Mouse (Mus musculus) spleen, adult 2 months (tissue): ENCODE results near the gene Cd300ld5. TPM values are rescaled to one million over a fixed set of nuclear protein-coding genes. Genes with fewer than 3 reads are reported as not detected.

ENCODE experiments used
- DNase-seq, 2 experiments: peaks; one replicate each; pipeline versions ENCODE4 v3.0.0 to v3.0.0-alpha.2; 2012 to 2021; ENCODE audit warnings: low spot score in 2 of 2, low read depth in 1 of 2
- H3K27ac ChIP-seq: fragments of 200-500 bp; 2 replicates; pipeline ENCODE4 v1.5.1; 2012; ENCODE audit warnings: low read length, inconsistent platforms; ENCODE audit not compliant: insufficient read depth
- H3K27me3 ChIP-seq: fragments of 200-500 bp; 2 replicates; pipeline ENCODE4 v1.6.1; 2012; ENCODE audit warnings: mild to moderate bottlenecking, moderate library complexity, low read length, inconsistent platforms; ENCODE audit not compliant: control insufficient read depth, insufficient read depth
- H3K36me3 ChIP-seq: fragments of 200-500 bp; 2 replicates; pipeline ENCODE4 v1.6.1; 2012; ENCODE audit warnings: mild to moderate bottlenecking, low read length, inconsistent platforms; ENCODE audit not compliant: control insufficient read depth, insufficient read depth
- H3K4me1 ChIP-seq: fragments of 200-500 bp; 2 replicates; pipeline ENCODE4 v1.6.1; 2011; ENCODE audit warnings: inconsistent platforms; ENCODE audit not compliant: control insufficient read depth, insufficient read depth, insufficient read length
- H3K4me3 ChIP-seq: fragments of 200-500 bp; 2 replicates; pipeline ENCODE4 v1.5.1; 2011; ENCODE audit warnings: mild to moderate bottlenecking, inconsistent platforms; ENCODE audit not compliant: insufficient read depth, insufficient read length; ENCODE audit errors: extremely low read depth
- CTCF ChIP-seq: fragments of 200-500 bp; IDR thresholded peaks from 2 replicates; pipeline ENCODE4 v1.5.1; 2011; ENCODE audit warnings: mild to moderate bottlenecking, inconsistent platforms; ENCODE audit not compliant: insufficient read depth, insufficient read length, insufficient replicate concordance; ENCODE audit errors: extremely low read depth
- POLR2A ChIP-seq: fragments of 200-500 bp; IDR thresholded peaks from 2 replicates; pipeline ENCODE4 v1.6.1; 2011; ENCODE audit warnings: low read depth, low read length, inconsistent platforms
- WGBS: fragments of 180-500 bp; shearing (Covaris S2); methylation state at CpG from one replicate; pipeline ENCODE4 v1.1.7; 2018; 5-methylcytosine and 5-hydroxymethylcytosine counted together
- polyA plus RNA-seq: library from polyadenylated mRNA; depleted of rRNA; stranded (reverse); fragments of >200 nt; gene quantifications from 2 replicates; pipeline ENCODE4 v1.2.3, GENCODE M21; 2012; rRNA removed

Gene Cd300ld5
- polyA plus RNA-seq, 1 experiment = 5.5 TPM

- no peak for DNase-seq
- no peaks in the 10 kb centered on the region for H3K27me3 ChIP-seq
- TF ChIP-seq CTCF (no peak), POLR2A (no peak)
- no peaks in the 10 kb centered on the region for H3K36me3 ChIP-seq
- H3K4me1 ChIP-seq = no peaks in the 10 kb centered on the region
- 55% methylated on average over 4 of the region's 4 CpGs for WGBS
- H3K27ac ChIP-seq = no peak overlapping the region
- no peak overlapping the region for H3K4me3 ChIP-seq
These were observed 55.7 kb downstream of the Cd300ld5 start for GRCm38 (mm10) chr11:114981866-114982265.

Other genes starting within 250 kb of the Cd300ld5 start
- gene Btbd17, start 241.8 kb downstream of the Cd300ld5 start, polyA plus RNA-seq = 0.14 and 0.18 TPM in 2 replicates
- not detected in 2 replicates for gene Gpr142, start 238.8 kb downstream of the Cd300ld5 start, polyA plus RNA-seq
- gene Gprc5c, start 186.6 kb downstream of the Cd300ld5 start, polyA plus RNA-seq = 9.3 and 9.5 TPM in 2 replicates
- gene Cd300a, start 147.7 kb downstream of the Cd300ld5 start, polyA plus RNA-seq = 11.6 and 12.5 TPM in 2 replicates
- 3.1 and 5.3 TPM in 2 replicates for gene Cd300lb, start 103.4 kb downstream of the Cd300ld5 start, polyA plus RNA-seq
- 5.8 and 10.8 TPM in 2 replicates for gene Cd300c, start 68.6 kb downstream of the Cd300ld5 start, polyA plus RNA-seq
- gene Cd300ld, start 47.8 kb downstream of the Cd300ld5 start, polyA plus RNA-seq = 3.3 and 5.5 TPM in 2 replicates
- gene Cd300c2, start 35.9 kb downstream of the Cd300ld5 start, polyA plus RNA-seq = 26.0 and 32.8 TPM in 2 replicates
- gene Cd300ld2, start 21.6 kb downstream of the Cd300ld5 start, polyA plus RNA-seq = 0.20 and 0.27 TPM in 2 replicates
- gene Cd300ld4, start 10.8 kb downstream of the Cd300ld5 start, polyA plus RNA-seq = 0.93 and 1.3 TPM in 2 replicates
- gene Cd300ld3, start 10.6 kb upstream of the Cd300ld5 start, polyA plus RNA-seq = 13.1 and 29.1 TPM in 2 replicates
- gene Cd300e, start 24.4 kb upstream of the Cd300ld5 start, polyA plus RNA-seq = 4.6 and 4.7 TPM in 2 replicates
- gene Rab37, start 53.7 kb upstream of the Cd300ld5 start, polyA plus RNA-seq = 7.8 and 7.9 TPM in 2 replicates
- gene Cd300lf, start 96.2 kb upstream of the Cd300ld5 start, polyA plus RNA-seq = 24.7 and 31.4 TPM in 2 replicates
- gene Slc9a3r1, start 125.6 kb upstream of the Cd300ld5 start, polyA plus RNA-seq = 51.5 and 63.7 TPM in 2 replicates
- 16.3 and 16.5 TPM in 2 replicates for gene Tmem104, start 149.7 kb upstream of the Cd300ld5 start, polyA plus RNA-seq
- 12.3 and 12.5 TPM in 2 replicates for gene Nat9, start 150.1 kb upstream of the Cd300ld5 start, polyA plus RNA-seq
- 9.5 and 13.7 TPM in 2 replicates for gene Grin2c, start 229.5 kb upstream of the Cd300ld5 start, polyA plus RNA-seq
- 18.7 and 24.6 TPM in 2 replicates for gene Fdxr, start 239.3 kb upstream of the Cd300ld5 start, polyA plus RNA-seq